Mouse (Mus musculus) left cerebral cortex, postnatal 36 days (tissue): Measurements from ENCODE around the gene Polg. TPM values are rescaled to one million over a fixed set of nuclear protein-coding genes. Genes with fewer than 3 reads are reported as not detected.

Experiments used
- DNase-seq, 2 experiments: peaks; one replicate each; pipeline ENCODE4 v3.0.0; 2021 to 2022; ENCODE audit warnings: low spot score in 2 of 2, mixed read lengths in 1 of 2
- intact Hi-C: fragments of 180-260 bp; cut with DNase I; formaldehyde crosslinking; loops from one replicate; pipeline ENCODE4 v1.15.1; 2025
- total RNA-seq, 2 experiments: library from RNA; stranded (reverse); gene quantifications; 2 replicates each; pipeline ENCODE4 v1.2.3; 2021

The Polg gene
- 10 to 100 TPM; 77.8 to 97.5 TPM for total RNA-seq

DNA sequence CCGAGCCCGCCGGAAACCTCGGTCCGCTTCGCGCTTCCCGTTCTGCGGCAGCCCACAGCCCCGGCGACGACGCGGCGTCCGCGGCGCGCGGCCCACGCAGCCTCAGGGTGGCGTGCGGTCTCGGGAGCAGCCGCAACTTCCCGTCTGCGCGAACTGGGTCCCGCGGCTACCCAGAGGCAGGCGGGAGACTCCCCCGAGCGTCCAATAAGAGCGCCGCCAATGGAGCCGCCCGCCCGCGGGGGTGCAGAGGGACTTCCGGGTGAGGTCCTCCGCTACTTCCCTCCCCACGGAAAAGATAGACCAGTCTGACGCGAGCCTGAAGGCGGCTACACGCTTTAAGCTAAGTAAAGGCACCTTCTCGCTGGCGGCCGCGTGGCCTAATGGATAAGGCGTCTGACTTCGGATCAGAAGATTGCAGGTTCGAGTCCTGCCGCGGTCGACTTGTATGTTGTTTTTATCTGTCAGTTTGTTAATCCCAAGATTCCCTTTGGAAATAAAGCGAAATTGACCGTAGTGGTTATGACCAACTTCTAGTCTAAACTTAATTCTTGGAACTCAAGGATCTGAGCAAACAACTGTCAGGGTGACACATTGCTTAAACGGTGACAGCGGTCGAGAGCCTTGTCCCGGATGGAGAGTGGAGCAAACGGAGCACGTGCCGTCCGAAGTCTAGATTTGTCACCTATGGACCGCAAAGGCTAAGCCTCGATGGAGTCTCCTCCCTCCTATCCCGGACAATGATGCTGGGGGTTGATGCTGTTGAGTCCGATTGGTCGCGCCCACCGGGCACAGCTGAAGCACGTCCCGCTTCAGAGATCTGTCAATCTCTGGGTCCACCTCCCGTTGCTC is at the start of gene Polg:
Polg (minus strand) TSS at position 310 of the 849 bp plus-strand sequence.
- intact Hi-C loops, result loop anchor here (5.0 to 10.0 kb wide), 3 partner anchors 74 to 221 kb away; partner anchors contain the start of gene Fanci
- peak; percentile 100 for DNase-seq

GRCm38 (mm10) chr7:79515861-79516260 is 49.7 kb upstream of the Polg start:
- intact Hi-C loops, result no loop called here
- DNase-seq, result no peak

DNA sequence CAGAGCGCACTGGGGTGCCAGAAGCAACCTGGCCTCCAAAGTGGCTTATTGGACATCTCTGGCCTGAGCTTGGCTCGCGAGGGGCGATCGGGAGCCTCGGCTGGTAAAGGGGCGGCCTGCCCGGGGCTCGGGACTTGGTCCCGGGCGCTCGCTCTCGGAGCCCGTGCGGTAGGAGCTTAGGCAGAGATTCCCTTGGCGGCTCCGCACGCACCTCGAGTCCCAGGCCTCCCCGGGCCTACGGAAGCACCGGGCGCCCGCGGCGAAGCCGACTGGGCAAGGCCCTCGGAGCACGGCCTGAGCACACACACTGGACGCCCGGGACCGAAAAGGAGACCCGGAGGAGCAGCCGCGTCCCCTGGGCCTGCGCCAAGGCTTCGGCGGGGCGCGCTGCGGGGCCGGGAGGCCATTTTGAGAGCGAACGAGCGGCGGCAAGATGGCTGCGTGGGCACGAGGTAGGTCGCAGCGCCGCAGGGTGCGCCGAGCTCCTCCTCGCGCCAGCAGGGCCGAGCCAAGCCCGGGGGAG is 49.1 kb upstream of the Polg start:
- intact Hi-C loops, result no loop called here
- peak; percentile 69 to 70 for DNase-seq

DNA sequence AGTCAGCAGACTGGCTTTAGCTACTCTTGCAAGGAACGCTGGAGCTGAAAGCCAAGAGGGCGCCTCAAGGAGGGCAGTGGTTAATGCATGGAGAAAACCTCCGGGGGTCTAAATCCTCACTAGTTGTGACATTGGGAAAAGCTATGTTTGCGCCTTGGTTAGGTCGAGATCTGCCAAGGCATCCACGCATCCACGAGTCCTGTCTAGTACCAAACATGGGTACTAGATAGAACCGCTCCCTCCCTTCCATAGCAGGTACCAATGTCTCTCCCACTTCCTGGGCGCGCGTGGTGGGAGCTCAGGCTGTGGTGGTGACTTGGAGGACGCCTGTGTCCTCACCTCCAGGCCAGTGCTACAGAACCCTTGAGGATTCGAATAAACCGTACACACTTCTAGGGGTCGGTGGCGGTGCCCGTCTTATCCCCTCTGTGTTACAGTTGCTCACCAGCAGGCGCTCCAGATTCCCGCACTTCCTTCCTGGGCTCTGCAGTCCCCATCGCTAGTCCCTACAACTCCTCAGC is 48.3 kb upstream of the Polg start:
- peak in 1 of 2 experiments; percentile 56 for DNase-seq
- intact Hi-C loops, result no loop called here

DNA sequence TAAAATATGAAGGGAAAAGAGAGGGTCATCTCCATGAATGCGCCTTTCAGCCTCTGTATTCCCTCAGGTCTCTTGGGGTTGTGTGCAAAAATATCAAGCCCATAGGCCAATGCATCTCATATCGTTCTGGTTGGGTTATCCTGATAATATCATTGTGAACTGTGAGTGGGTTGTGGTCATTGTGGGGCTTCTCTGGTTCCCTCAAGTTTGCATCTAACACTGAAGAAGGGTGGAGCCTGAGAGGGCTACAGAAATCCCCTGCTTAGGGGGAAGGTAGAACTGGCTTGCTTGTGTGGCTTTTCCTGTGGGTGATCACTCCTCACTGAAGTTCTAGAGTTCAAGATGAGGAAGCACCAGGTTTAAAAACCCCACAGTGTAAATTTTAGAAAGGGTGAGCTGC is 47.3 kb upstream of the Polg start:
- DNase-seq, result no peak
- intact Hi-C loops, result no loop called here

- intact Hi-C loops, result no loop called here
- no peak for DNase-seq
These were observed 46.3 kb upstream of the Polg start for GRCm38 (mm10) chr7:79512496-79512895.

GRCm38 (mm10) chr7:79511656-79512055 is 45.5 kb upstream of the Polg start:
- no peak for DNase-seq
- intact Hi-C loops, result no loop called here

GRCm38 (mm10) chr7:79511181-79511580 is 45.0 kb upstream of the Polg start:
- DNase-seq, result no peak
- intact Hi-C loops, result no loop called here

DNA sequence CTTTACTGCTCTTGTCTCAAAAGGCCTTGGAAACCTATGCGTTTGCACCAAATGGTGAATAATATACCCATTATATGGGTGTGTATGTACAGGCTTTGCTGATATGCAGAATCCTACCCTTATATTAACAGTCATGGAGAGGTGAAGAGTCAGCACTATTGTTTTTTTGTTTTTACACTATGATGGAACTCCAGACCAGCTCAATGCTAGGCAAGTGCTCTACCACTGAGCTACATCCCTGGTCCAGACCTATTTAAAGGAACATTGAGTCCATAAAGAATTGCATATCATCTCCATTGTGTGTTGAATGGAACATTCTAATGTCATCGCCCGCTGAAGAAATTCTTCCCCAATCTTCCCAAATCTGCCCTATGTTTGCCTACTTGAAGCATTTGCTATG is 44.5 kb upstream of the Polg start:
- intact Hi-C loops, result no loop called here
- DNase-seq, result no peak

DNA sequence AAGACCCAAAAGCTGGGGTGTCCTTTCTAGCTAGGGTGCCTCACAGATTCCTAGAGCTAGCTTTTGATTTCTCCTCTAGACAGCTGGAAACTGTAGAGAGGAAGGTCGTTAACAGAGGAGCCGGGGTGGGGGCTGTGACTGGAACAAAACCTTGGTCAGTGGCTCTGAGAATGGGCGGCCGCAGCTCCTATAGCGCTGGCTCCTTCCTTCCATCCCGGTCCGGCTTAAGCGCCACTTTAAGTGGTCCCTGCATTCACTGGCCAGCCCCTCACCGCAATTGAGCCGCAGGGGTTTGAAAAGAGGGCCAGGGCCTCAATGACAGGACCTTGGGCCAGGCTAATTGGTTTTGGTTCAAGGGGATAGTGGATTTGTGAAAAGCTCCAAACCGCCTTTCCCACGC is 43.5 kb upstream of the Polg start:
- intact Hi-C loops, result no loop called here
- peak; percentile 13 to 16 for DNase-seq

DNA sequence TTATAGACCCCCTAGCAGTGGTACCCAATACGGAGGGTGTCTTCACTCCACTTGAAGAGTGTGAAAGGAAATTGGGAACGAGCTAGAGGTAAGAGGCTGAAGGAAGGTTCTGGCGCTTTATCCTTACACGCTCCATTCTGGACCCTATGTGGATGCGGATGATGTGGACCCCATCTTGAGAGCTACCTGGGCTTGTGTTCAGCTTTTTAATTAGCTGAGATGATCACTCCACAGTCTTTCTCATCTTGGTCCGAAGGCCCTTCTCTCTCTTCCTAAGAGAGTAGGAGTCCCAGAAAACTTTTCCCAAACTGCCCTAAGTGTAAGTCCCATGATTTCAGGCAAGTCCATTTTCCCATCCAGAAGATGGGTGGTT is 43.1 kb upstream of the Polg start:
- DNase-seq, result peak in 1 of 2 experiments; percentile 5
- intact Hi-C loops, result no loop called here

GRCm38 (mm10) chr7:79508280-79509234 is 42.4 kb upstream of the Polg start:
- intact Hi-C loops, result no loop called here
- DNase-seq, result peak; percentile 44 to 53

GRCm38 (mm10) chr7:79507756-79508155 is 41.6 kb upstream of the Polg start:
- DNase-seq, result no peak
- intact Hi-C loops, result no loop called here

- intact Hi-C loops, result no loop called here
- peak; percentile 47 to 55 for DNase-seq
These were observed 41.0 kb upstream of the Polg start for GRCm38 (mm10) chr7:79507101-79507705.

GRCm38 (mm10) chr7:79506531-79507090 is 40.4 kb upstream of the Polg start:
- DNase-seq, result peak in 1 of 2 experiments; percentile 11
- intact Hi-C loops, result no loop called here

- DNase-seq, result peak; percentile 23 to 41
- intact Hi-C loops, result no loop called here
These were observed 39.8 kb upstream of the Polg start for GRCm38 (mm10) chr7:79505876-79506530.

DNA sequence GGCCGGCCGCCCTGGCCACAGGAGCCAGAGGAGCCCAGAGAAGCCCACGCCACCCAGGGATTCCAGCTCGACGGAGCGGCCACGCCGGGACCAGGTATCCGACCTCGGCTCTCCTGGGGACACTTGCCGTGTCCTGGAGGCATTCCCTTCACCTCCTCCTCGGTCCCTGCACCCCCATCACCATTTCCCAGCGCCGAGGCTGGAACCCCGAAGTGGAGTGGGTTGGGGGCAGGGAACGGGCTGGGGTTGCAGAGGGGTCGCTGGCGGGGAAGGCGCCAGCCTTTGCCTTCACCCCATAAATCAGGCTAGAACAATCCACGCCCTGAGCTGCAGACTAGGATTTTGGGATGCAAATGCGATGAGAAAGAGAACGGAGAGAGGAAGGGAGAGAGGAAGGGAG is 39.2 kb upstream of the Polg start:
- peak; percentile 25 to 37 for DNase-seq
- intact Hi-C loops, result no loop called here

GRCm38 (mm10) chr7:79504723-79505122 is 38.6 kb upstream of the Polg start:
- peak; percentile 92 to 93 for DNase-seq
- intact Hi-C loops, result no loop called here
